Mouse (Mus musculus): Measurements from ENCODE around the gene Ccdc169. TPM values are rescaled to one million over a fixed set of nuclear protein-coding genes. Genes with fewer than 3 reads are reported as not detected.

Ccdc169 gene
- under 1 TPM; 0.17 to 0.34 TPM for total RNA-seq (2021)
- long read RNA-seq, experiment 1, partial matches to known transcripts, result 1 of 1 reads
- long read RNA-seq, experiment 1, other reads (novel, unspliced or antisense), result 0 of 1 reads
- long read RNA-seq, experiment 2, result 0 reads

GRCm38 (mm10) chr3:55137039-55137438 lies at the start of gene Ccdc169:
Gene Ccdc169 (plus strand): TSS chr3:55137339.
- DNase-seq (ENCODE audit: low spot score in 2 of 2), result no peak

GRCm38 (mm10) chr3:55087360-55087759 lies 49.8 kb upstream of the Ccdc169 start:
- DNase-seq (ENCODE audit: low spot score in 2 of 2), result no peak

GRCm38 (mm10) chr3:55088359-55088758 lies 48.8 kb upstream of the Ccdc169 start:
- no peak for DNase-seq (ENCODE audit: low spot score in 2 of 2)

- DNase-seq (ENCODE audit: low spot score in 2 of 2), result no peak
These were observed 48.3 kb upstream of the Ccdc169 start for GRCm38 (mm10) chr3:55088843-55089242.

GRCm38 (mm10) chr3:55089291-55089690 lies 47.8 kb upstream of the Ccdc169 start:
- DNase-seq (ENCODE audit: low spot score in 2 of 2), result no peak

- DNase-seq (ENCODE audit: low spot score in 2 of 2), result no peak
These were observed 44.0 kb upstream of the Ccdc169 start for GRCm38 (mm10) chr3:55093161-55093560.

GRCm38 (mm10) chr3:55095968-55096654 lies 41.0 kb upstream of the Ccdc169 start:
- DNase-seq (ENCODE audit: low spot score in 2 of 2), result no peak

GRCm38 (mm10) chr3:55096655-55097005 lies 40.5 kb upstream of the Ccdc169 start:
- no peak for DNase-seq (ENCODE audit: low spot score in 2 of 2)

- DNase-seq (ENCODE audit: low spot score in 2 of 2), result no peak
These were observed 40.0 kb upstream of the Ccdc169 start for GRCm38 (mm10) chr3:55097186-55097585.

GRCm38 (mm10) chr3:55098014-55098413 lies 39.1 kb upstream of the Ccdc169 start:
- no peak for DNase-seq (ENCODE audit: low spot score in 2 of 2)

GRCm38 (mm10) chr3:55098990-55099389 lies 38.1 kb upstream of the Ccdc169 start:
- no peak for DNase-seq (ENCODE audit: low spot score in 2 of 2)

- DNase-seq (ENCODE audit: low spot score in 2 of 2), result no peak
These were observed 36.0 kb upstream of the Ccdc169 start for GRCm38 (mm10) chr3:55101092-55101491.

GRCm38 (mm10) chr3:55105372-55106023 lies 31.6 kb upstream of the Ccdc169 start:
- DNase-seq (ENCODE audit: low spot score in 2 of 2), result no peak

- DNase-seq (ENCODE audit: low spot score in 2 of 2), result no peak
These were observed 31.1 kb upstream of the Ccdc169 start for GRCm38 (mm10) chr3:55106051-55106450.

- DNase-seq (ENCODE audit: low spot score in 2 of 2), result no peak
These were observed 28.0 kb upstream of the Ccdc169 start for GRCm38 (mm10) chr3:55109097-55109496.

GRCm38 (mm10) chr3:55111935-55112709 lies 25.0 kb upstream of the Ccdc169 start, which contains the start of gene Spg20:
Gene Spg20 (plus strand): TSS chr3:55112108.
- DNase-seq (ENCODE audit: low spot score in 2 of 2), result peak; percentile 93 to 97

GRCm38 (mm10) chr3:55112710-55113415 lies 24.3 kb upstream of the Ccdc169 start:
- no peak for DNase-seq (ENCODE audit: low spot score in 2 of 2)

- no peak for DNase-seq (ENCODE audit: low spot score in 2 of 2)
These were observed 22.6 kb upstream of the Ccdc169 start for GRCm38 (mm10) chr3:55114313-55115065.

- DNase-seq (ENCODE audit: low spot score in 2 of 2), result no peak
These were observed 22.1 kb upstream of the Ccdc169 start for GRCm38 (mm10) chr3:55115071-55115470.

GRCm38 (mm10) chr3:55115989-55116388 lies 21.1 kb upstream of the Ccdc169 start:
- no peak for DNase-seq (ENCODE audit: low spot score in 2 of 2)
